Mouse (Mus musculus): ENCODE data around the gene Tmem150b. TPM values are rescaled to one million over a fixed set of nuclear protein-coding genes. Genes with fewer than 3 reads are reported as not detected.

Tmem150b gene
- polyA plus RNA-seq, 1 experiment from 2014 or later, result 0.33 TPM

GRCm38 (mm10) chr7:4659911-4660443 is 65.1 kb downstream of the Tmem150b start:
- Histone ChIP-seq H3K36me3 (ENCODE audit: control insufficient read depth, insufficient read depth) (no peaks in the 10 kb centered on the region; the same call in 1 of the 2 replicates), H3K27ac (ENCODE audit: low read length) (peak overlapping the region; percentile 97), H3K4me1 (replicated peaks; ENCODE audit: control insufficient read depth, insufficient read depth, low read length) (peaks cover 36% of the 10 kb centered on the region), H3K4me2 (ENCODE audit: low read length) (peak overlapping the region; percentile 79), H3K9me3 (ENCODE audit: control insufficient read depth, low read length) (no peaks in the 10 kb centered on the region), H3K27me3 (replicated peaks; ENCODE audit: control insufficient read depth, insufficient read depth, low read length) (no peaks in the 10 kb centered on the region), H3K4me3 (replicated peaks; ENCODE audit: low read length) (peak overlapping the region; percentile 84), H3K9ac (replicated peaks; ENCODE audit: low read depth, low read length) (peak overlapping the region; percentile 73)
- 32% methylated on average over 3 of the region's 3 CpGs for WGBS
- ATAC-seq, result no peak

- Histone ChIP-seq H3K4me1 (replicated peaks; ENCODE audit: control insufficient read depth, insufficient read depth, low read length) (peaks cover 38% of the 10 kb centered on the region), H3K4me3 (replicated peaks; ENCODE audit: low read length) (peak within 1 kb of the TSS; percentile 84), H3K36me3 (ENCODE audit: control insufficient read depth, insufficient read depth) (no peaks in the 10 kb centered on the region), H3K27me3 (replicated peaks; ENCODE audit: control insufficient read depth, insufficient read depth, low read length) (no peaks in the 10 kb centered on the region), H3K9ac (replicated peaks; ENCODE audit: low read depth, low read length) (peak within 1 kb of the TSS; percentile 91), H3K9me3 (ENCODE audit: control insufficient read depth, low read length) (no peaks in the 10 kb centered on the region), H3K4me2 (ENCODE audit: low read length) (peak within 1 kb of the TSS; percentile 79), H3K27ac (ENCODE audit: low read length) (peak within 1 kb of the TSS; percentile 97)
- peak; percentile 96 for ATAC-seq
- WGBS, result under 1% methylated on average over 54 of the region's 54 CpGs
These were observed 66.0 kb downstream of the Tmem150b start, which contains the start of gene Ppp6r1 for GRCm38 (mm10) chr7:4658912-4659551. Ppp6r1 (minus strand) TSS chr7:4659019.

- Histone ChIP-seq H3K9ac (replicated peaks; ENCODE audit: low read depth, low read length) (peak overlapping the region; percentile 91), H3K36me3 (ENCODE audit: control insufficient read depth, insufficient read depth) (no peaks in the 10 kb centered on the region), H3K9me3 (ENCODE audit: control insufficient read depth, low read length) (no peaks in the 10 kb centered on the region), H3K4me2 (ENCODE audit: low read length) (peak overlapping the region; percentile 74), H3K27me3 (replicated peaks; ENCODE audit: control insufficient read depth, insufficient read depth, low read length) (no peaks in the 10 kb centered on the region), H3K27ac (ENCODE audit: low read length) (peak overlapping the region; percentile 97), H3K4me1 (replicated peaks; ENCODE audit: control insufficient read depth, insufficient read depth, low read length) (peaks cover 38% of the 10 kb centered on the region), H3K4me3 (replicated peaks; ENCODE audit: low read length) (peak overlapping the region; percentile 84)
- under 1% methylated on average over 71 of the region's 78 CpGs for WGBS
- peak; percentile 65 for ATAC-seq
These were observed 66.7 kb downstream of the Tmem150b start for GRCm38 (mm10) chr7:4658128-4658907.

GRCm38 (mm10) chr7:4657521-4658127 is 67.4 kb downstream of the Tmem150b start:
- H3K4me3 ChIP-seq (replicated peaks; ENCODE audit: low read length), result peak overlapping the region; percentile 84
- H3K36me3 ChIP-seq (ENCODE audit: control insufficient read depth, insufficient read depth), result no peaks in the 10 kb centered on the region
- WGBS, result 58% methylated on average over 9 of the region's 9 CpGs
- peak overlapping the region; percentile 74 for H3K4me2 ChIP-seq (ENCODE audit: low read length)
- H3K27ac ChIP-seq (ENCODE audit: low read length), result no peak overlapping the region
- peaks cover 38% of the 10 kb centered on the region for H3K4me1 ChIP-seq (replicated peaks; ENCODE audit: control insufficient read depth, insufficient read depth, low read length)
- ATAC-seq, result no peak
- peak overlapping the region; percentile 91 for H3K9ac ChIP-seq (replicated peaks; ENCODE audit: low read depth, low read length)
- H3K27me3 ChIP-seq (replicated peaks; ENCODE audit: control insufficient read depth, insufficient read depth, low read length), result no peaks in the 10 kb centered on the region
- H3K9me3 ChIP-seq (ENCODE audit: control insufficient read depth, low read length), result no peaks in the 10 kb centered on the region

Other genes starting within 250 kb of the Tmem150b start
- gene Ppp1r12c, start 223.6 kb downstream of the Tmem150b start, polyA plus RNA-seq (2015; fragmentation: Nextera tagmentation; extraction: Ambion mirVana), result 40.6 and 50.0 TPM in 2 replicates
- gene Tnnt1, start 208.9 kb downstream of the Tmem150b start, polyA plus RNA-seq (2015; fragmentation: Nextera tagmentation; extraction: Ambion mirVana), result 2.1 and 2.6 TPM in 2 replicates
- gene Tnni3, start 201.0 kb downstream of the Tmem150b start, polyA plus RNA-seq (2015; fragmentation: Nextera tagmentation; extraction: Ambion mirVana), result 1.2 and 1.7 TPM in 2 replicates
- gene Dnaaf3, start 192.8 kb downstream of the Tmem150b start, polyA plus RNA-seq (2015; fragmentation: Nextera tagmentation; extraction: Ambion mirVana), result 1.4 and 1.6 TPM in 2 replicates
- 176 and 222 TPM in 2 replicates for gene Syt5, start 177.7 kb downstream of the Tmem150b start, polyA plus RNA-seq (2015; fragmentation: Nextera tagmentation; extraction: Ambion mirVana)
- gene Ptprh, start 121.2 kb downstream of the Tmem150b start, polyA plus RNA-seq (2015; fragmentation: Nextera tagmentation; extraction: Ambion mirVana), result 0.63 and 0.70 TPM in 2 replicates
- 2.0 and 2.9 TPM in 2 replicates for gene Tmem86b, start 93.8 kb downstream of the Tmem150b start, polyA plus RNA-seq (2015; fragmentation: Nextera tagmentation; extraction: Ambion mirVana)
- 7.6 and 7.8 TPM in 2 replicates for gene Ppp6r1, start 66.2 kb downstream of the Tmem150b start, polyA plus RNA-seq (2015; fragmentation: Nextera tagmentation; extraction: Ambion mirVana)
- gene Hspbp1, start 40.2 kb downstream of the Tmem150b start, polyA plus RNA-seq (2015; fragmentation: Nextera tagmentation; extraction: Ambion mirVana), result 136 and 156 TPM in 2 replicates
- 5.9 and 7.9 TPM in 2 replicates for gene Brsk1, start 34.6 kb downstream of the Tmem150b start, polyA plus RNA-seq (2015; fragmentation: Nextera tagmentation; extraction: Ambion mirVana)
- gene Kmt5c, start 14.9 kb upstream of the Tmem150b start, polyA plus RNA-seq (2015; fragmentation: Nextera tagmentation; extraction: Ambion mirVana), result 60.0 and 66.9 TPM in 2 replicates
- gene Cox6b2, start 27.8 kb upstream of the Tmem150b start, polyA plus RNA-seq (2015; fragmentation: Nextera tagmentation; extraction: Ambion mirVana), result 6.6 and 12.1 TPM in 2 replicates
- gene Fam71e2, start 46.1 kb upstream of the Tmem150b start, polyA plus RNA-seq (2015; fragmentation: Nextera tagmentation; extraction: Ambion mirVana), result not detected in 2 replicates
- 0.53 and 1.1 TPM in 2 replicates for gene Il11, start 57.6 kb upstream of the Tmem150b start, polyA plus RNA-seq (2015; fragmentation: Nextera tagmentation; extraction: Ambion mirVana)
- not detected in 2 replicates for gene Tmem190, start 57.7 kb upstream of the Tmem150b start, polyA plus RNA-seq (2015; fragmentation: Nextera tagmentation; extraction: Ambion mirVana)
- gene Tmem238, start 64.4 kb upstream of the Tmem150b start, polyA plus RNA-seq (2015; fragmentation: Nextera tagmentation; extraction: Ambion mirVana), result 3.3 and 4.1 TPM in 2 replicates
- 173 and 179 TPM in 2 replicates for gene Rpl28, start 67.6 kb upstream of the Tmem150b start, polyA plus RNA-seq (2015; fragmentation: Nextera tagmentation; extraction: Ambion mirVana)
- 291 and 311 TPM in 2 replicates for gene Ube2s, start 87.3 kb upstream of the Tmem150b start, polyA plus RNA-seq (2015; fragmentation: Nextera tagmentation; extraction: Ambion mirVana)
- gene Shisa7, start 119.4 kb upstream of the Tmem150b start, polyA plus RNA-seq (2015; fragmentation: Nextera tagmentation; extraction: Ambion mirVana), result 8.7 and 13.2 TPM in 2 replicates
- 3.2 and 4.3 TPM in 2 replicates for gene Isoc2b, start 145.0 kb upstream of the Tmem150b start, polyA plus RNA-seq (2015; fragmentation: Nextera tagmentation; extraction: Ambion mirVana)
- gene Isoc2a, start 151.9 kb upstream of the Tmem150b start, polyA plus RNA-seq (2015; fragmentation: Nextera tagmentation; extraction: Ambion mirVana), result 0.52 and 0.92 TPM in 2 replicates
- gene Gm36210, start 181.3 kb upstream of the Tmem150b start, polyA plus RNA-seq (2015; fragmentation: Nextera tagmentation; extraction: Ambion mirVana), result 0.25 and 0.60 TPM in 2 replicates
- gene Zfp628, start 190.0 kb upstream of the Tmem150b start, polyA plus RNA-seq (2015; fragmentation: Nextera tagmentation; extraction: Ambion mirVana), result 3.4 and 3.9 TPM in 2 replicates
- 32.0 and 38.3 TPM in 2 replicates for gene Nat14, start 196.8 kb upstream of the Tmem150b start, polyA plus RNA-seq (2015; fragmentation: Nextera tagmentation; extraction: Ambion mirVana)
- gene Ssc5d, start 200.5 kb upstream of the Tmem150b start, polyA plus RNA-seq (2015; fragmentation: Nextera tagmentation; extraction: Ambion mirVana), result 0.34 and 0.39 TPM in 2 replicates
- gene Sbk2, start 239.2 kb upstream of the Tmem150b start, polyA plus RNA-seq (2015; fragmentation: Nextera tagmentation; extraction: Ambion mirVana), result not detected in 2 replicates
- 0.84 and 0.91 TPM in 2 replicates for gene Sbk3, start 245.9 kb upstream of the Tmem150b start, polyA plus RNA-seq (2015; fragmentation: Nextera tagmentation; extraction: Ambion mirVana)